Mouse (Mus musculus): ENCODE measurements at regions not wholly inside any gene's neighbourhood (a gene's known extent, or its start where the extent isn't known, plus 50 kb on each side); places are given as distances from the start of the nearest gene placed in this dataset.
A peak's percentile ranks its signal among the peaks of the same experiment; 100 is the strongest.

GRCm38 (mm10) chr7:89088141-89088540 lies 315.9 kb downstream of the Tmem135 start:
- no peak for DNase-seq

DNA sequence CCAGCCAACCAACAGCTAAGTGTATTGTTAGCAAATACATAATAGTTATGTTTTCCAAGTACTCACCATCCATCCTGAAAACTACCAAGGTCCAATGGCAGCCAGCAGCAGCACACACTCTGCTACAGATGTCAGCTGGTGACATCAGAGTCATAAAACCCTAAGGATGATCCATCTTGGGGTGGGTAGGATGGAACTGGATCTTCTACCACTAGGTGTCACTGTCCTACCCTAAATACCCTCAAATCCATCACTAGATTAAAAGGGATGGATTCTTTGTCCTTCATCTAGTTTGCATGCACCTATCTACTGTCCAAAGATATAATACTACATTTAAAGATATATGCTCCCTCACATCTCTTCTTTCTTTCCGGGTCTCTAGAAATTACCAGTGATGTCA lies 317.7 kb downstream of the Tmem135 start:
- peak; percentile 11 for DNase-seq

DNA sequence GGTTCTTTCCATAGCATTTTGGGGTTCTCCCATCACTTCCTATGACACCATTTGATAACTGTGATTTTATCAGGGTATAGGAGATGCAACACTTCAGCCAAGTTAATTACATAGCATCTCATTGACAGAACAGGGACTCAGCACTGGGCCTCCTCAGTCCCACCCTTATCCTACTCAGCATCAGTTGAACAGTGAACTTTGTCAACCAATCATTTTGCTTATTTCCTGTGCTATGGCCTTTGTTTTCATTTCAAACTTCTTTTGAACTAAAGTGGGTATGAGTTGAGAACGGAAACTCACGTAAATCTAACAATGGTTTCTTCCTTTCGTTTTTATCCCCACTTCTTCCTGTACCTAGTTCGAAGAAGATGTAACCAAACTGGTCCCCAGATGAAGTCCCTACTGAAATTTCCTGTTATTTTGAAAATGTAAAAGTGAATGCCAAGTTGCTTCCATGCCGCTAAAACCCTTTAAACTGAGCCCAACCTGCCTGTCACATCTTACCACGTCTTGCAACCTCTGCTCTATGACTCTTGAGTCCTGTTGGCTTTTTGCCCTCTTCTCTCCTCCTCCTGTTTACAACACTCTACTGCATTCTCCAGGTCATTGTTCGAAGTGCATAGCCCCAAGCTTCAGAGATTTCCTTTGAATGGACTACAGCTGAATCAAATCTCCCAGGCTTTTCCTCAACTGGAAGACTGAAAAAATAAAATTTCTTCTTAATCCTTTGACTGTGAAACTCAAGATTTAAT lies 329.9 kb downstream of the Tmem135 start:
- no peak for DNase-seq

DNA sequence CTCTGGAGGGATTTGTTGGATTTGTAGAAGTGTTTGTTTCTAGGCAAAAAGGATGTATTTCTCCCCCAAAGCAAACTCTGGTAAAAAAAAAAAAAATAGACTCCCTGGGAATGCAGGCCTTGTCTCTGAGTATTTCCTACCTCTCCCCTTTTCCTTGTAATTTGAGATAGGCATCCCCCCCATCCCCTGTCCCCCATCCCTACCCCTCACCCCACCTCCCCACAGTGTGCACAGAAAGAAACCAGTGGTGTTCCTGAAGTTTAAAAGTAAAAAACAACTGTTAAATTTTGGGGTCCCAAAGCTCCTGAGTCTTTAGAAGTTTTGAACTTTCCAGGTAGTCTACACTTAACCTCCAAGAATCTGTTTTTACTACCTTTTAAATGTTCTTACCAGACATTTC lies 334.0 kb downstream of the Tmem135 start:
- no peak for DNase-seq

GRCm38 (mm10) chr7:89064462-89064861 lies 339.6 kb downstream of the Tmem135 start:
- no peak for DNase-seq

DNA sequence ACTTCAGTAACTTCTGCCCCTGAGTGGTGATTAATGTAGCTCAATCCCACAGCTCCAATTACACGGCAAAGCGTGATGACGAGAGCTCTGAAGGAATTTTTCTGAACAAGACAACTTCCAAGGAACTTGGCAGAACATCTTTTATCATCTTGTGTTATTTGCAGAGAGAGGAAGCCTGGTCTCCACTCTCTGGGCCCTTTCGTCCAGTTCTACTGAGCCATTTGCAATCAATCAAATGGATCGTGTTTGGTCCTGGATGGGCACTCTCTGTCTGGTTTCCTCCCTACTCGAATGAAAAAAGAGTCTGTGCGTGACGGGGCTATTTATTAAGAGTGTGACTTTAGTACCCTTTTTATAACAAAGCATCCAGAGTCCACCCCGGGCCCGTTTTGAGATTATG lies 340.4 kb downstream of the Tmem135 start:
- no peak for DNase-seq

DNA sequence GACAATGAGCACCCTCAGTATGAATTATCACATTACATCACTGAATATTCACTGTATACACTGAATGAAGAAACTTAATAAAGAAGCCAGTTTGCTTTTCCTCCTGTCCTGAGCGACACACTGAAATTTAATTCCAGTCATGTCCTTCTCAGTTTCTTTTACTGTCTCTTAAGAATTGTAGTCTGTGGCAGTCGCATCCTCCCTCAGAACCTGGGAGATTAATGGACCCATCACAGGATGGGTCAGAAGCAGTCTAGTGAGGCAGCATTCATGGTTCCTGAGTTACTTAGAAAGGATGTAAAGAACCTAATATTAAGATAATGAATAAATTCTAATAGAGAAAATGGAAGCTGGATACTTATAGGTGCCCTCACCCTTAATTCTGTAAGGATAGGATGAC lies 349.5 kb downstream of the Tmem135 start:
- DNase-seq = no peak

DNA sequence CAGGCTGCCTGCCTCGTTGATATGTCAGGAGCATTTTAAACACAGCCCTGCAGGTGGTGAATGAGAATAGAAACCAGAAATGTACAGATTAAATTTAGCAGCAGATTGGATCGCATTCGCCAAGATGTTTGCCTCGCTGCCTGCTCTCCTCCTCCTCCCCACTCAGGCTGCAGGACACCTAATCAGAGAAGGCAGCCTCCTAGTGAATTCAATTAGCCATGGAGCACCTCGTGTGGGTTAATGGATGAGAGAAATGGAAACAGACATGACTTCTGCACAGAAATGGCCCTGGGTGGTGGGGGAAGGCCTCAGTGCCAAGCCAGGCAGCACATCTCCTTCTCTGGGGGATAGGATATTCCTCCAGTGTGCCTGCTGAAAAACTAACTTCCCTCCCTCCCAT lies 352.8 kb downstream of the Tmem135 start:
- DNase-seq = no peak

- no peak for DNase-seq
Observed at GRCm38 (mm10) chr7:89046405-89047217, 357.4 kb downstream of the Tmem135 start.

GRCm38 (mm10) chr7:89042977-89043376 lies 361.0 kb downstream of the Tmem135 start:
- no peak for DNase-seq

GRCm38 (mm10) chr7:89041287-89041686 lies 362.7 kb downstream of the Tmem135 start:
- no peak for DNase-seq

DNA sequence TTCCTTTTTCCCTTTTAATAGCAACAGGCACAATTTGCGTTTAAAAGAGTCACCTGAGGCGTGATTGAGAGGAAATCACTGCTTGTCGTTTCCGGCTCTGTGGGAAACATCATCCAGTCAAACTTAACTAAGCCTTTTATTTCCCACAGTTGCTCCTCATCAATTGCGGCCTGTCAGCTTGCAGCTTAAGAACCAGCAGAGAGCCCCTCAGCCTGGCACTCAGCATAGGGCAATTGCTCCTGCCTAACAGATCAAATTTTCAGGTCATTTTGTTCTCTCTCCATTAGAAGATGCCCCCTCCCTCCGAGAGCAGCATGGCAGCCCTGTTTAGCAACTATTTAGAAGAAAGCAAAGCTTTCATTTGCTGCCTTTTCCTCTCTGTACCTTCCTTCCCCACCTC lies 363.9 kb downstream of the Tmem135 start:
- no peak for DNase-seq

DNA sequence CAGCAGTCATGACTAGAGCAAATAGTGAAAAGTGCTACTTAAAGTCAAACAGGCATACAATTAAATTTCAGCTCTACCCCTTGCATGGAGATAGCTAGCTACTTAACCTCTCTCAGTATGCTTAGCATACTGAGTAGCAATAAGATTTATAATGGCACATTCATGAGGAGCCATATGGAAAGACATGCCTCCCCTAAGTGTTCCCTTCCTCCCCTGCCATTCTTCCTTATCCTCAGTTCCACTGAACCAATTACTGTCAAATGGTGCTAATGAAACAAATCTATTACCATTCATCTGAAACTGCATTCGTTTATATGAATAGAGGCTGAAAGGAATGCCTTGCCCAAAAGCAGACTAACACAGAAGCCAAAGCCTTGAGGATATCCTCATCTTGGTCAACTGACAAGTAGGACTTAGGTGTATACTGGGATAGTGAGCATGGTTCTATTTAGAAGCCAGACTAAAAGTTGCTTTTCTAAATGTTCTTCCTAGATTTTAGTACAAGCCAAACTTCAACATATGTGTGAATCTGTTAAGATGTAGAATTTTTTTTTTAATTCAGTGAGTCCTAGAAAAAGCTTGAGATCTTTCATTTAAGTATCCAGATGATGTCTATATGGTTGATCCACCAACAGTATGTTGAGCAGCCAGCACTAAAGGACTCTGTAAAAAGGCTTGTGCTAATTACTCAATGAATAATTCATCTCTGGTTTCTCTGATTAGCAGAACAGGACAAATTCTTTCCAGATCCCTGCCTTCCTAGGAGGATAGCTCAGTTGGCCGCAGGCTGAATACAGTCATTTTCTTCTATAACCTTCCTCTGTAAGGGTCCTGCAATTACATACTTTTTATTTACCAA lies 368.7 kb downstream of the Tmem135 start:
- no peak for DNase-seq

GRCm38 (mm10) chr7:89023230-89024030 lies 380.6 kb downstream of the Tmem135 start:
- no peak for DNase-seq

- DNase-seq = no peak
Observed at GRCm38 (mm10) chr7:88998815-88999392, 405.1 kb downstream of the Tmem135 start.

DNA sequence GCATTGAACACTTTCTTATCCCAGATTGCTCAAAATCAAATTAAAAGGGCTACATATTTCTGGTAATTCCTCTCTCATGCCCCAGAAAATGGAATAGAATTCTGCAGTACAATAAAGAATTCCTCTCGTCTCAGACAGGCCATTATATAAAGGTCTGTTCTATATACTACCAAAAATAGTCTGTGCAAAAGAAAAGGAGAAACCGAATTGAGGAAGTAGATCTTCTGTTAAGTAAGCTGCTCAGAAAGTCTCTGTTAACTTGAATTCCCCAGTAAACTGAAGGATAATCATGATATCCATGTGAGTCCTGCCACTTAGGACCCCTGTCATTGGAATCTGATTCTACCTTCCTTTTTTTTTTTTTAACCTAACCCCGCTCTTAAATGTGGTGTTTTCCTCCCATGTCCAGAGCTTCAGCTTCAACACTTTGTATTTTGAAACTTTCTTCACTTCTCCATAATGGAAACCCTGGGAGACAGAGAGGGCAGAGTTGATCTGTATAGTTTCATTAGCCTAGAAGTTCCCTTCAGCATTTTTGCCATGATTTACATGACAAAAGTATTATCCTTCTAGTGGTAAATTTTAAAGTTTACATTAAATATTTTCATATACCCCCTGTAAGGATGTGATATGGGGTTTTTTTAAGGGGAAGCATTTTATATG lies 406.1 kb downstream of the Tmem135 start:
- DNase-seq = no peak

DNA sequence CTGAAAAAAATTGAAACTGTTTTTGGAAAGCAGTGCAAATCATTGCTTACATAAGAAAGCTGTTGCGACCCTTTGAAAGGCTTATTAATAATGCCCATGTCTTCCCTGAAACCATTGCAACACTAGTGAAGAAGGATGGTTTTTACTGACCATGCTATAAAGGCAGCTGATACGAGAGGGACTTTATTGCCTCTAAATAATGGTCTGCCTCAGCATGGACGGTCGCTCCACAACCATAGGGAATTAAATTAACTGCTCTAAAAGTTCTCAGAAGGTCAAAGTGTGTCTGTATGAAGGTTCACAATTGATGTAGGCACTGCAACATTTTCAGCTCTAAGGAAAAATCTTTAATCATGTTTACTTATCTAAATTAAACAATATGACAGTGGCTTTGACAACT lies 429.6 kb downstream of the Tmem135 start:
- DNase-seq = no peak

GRCm38 (mm10) chr7:88960841-88961240 lies 443.2 kb downstream of the Tmem135 start:
- DNase-seq = no peak

DNA sequence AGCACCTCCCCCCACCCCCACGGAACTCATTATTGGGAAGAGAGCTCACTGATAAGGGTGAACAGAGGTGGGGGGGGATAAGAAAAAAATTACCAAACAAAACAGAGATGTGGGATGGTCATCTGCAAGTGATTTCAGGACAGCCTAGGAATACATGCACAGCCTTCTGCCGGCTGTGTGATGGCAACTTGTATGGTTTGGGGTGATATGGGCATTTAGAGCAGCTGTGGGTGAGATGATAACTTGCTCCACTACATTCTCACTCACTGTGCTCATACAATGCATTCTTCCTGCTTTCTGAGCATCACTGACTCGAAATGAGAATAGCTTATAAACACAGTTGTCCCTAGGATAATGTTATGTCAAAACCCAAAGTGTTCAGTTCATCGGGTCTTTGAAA lies 443.8 kb downstream of the Tmem135 start:
- no peak for DNase-seq

GRCm38 (mm10) chr7:88959332-88960124 lies 444.5 kb downstream of the Tmem135 start:
- no peak for DNase-seq

GRCm38 (mm10) chr7:88954978-88955377 lies 449.0 kb downstream of the Tmem135 start:
- no peak for DNase-seq
